Mouse (Mus musculus) heart, postnatal 0 days (tissue): Measurements from ENCODE around the gene Strbp.

Experiments used
- CTCF ChIP-seq: IDR thresholded peaks from 2 replicates; pipeline ENCODE4 v1.5.1; 2016; ENCODE audit warnings: antibody characterized with exemption, control low read depth, low read depth
- EP300 ChIP-seq: IDR thresholded peaks from 2 replicates; pipeline ENCODE4 v1.6.1; 2016; ENCODE audit warnings: antibody characterized with exemption, low read depth

DNA sequence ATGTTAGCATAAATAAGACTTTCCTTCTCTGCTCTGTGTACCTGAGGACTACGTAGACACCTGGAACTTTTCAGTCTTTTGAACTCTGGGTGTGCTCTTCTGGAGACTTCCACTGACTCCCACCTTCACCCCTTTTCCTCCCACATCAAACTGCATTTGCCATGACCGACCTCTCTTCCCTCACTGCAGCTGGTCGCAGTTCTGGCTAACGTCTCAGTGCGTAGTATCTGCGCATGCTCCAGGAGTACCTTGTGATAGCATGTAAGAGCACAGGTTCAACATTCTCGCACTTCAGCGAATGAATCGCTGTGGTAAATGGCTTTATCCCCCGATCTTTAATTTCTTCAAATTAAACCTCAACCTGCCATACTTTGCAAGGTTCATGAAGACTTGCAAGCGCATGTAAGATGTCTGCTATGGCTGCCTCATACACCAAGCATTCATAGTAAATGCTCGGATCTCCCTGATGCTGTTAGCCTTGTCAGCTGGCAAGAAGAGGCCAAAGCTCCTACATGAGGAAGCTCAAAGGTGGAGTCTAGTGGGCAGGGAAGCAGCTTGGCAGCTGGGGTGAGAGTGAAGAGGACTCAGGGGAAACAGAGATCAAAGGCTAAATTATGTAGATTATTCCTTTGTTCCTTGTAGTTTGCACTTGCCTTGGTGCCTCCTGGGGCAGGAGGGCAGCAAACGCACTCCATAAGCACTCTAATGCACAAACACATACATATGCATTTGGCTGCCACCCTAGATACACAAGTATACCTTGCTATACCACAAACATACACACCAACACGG lies 19.2 kb upstream of the Strbp start:
- no peak for TF ChIP-seq CTCF
- no peak for TF ChIP-seq EP300
